Mouse (Mus musculus) olfactory bulb, adult 2 months (tissue): ENCODE measurements at regions not wholly inside any gene's neighbourhood (a gene's known extent, or its start where the extent isn't known, plus 50 kb on each side); places are given as distances from the start of the nearest gene placed in this dataset.

Source experiments
- CTCF ChIP-seq: fragments of 200-500 bp; IDR thresholded peaks from 2 replicates; pipeline ENCODE4 v1.5.1; 2012; ENCODE audit warnings: low read depth, mild to moderate bottlenecking, low read length, moderate library complexity; ENCODE audit not compliant: insufficient read depth
- POLR2A ChIP-seq: fragments of 200-500 bp; IDR thresholded peaks from 2 replicates; pipeline ENCODE4 v1.6.1; 2012; ENCODE audit warnings: mild to moderate bottlenecking, low read depth, low read length, moderate library complexity; ENCODE audit not compliant: insufficient read depth

DNA sequence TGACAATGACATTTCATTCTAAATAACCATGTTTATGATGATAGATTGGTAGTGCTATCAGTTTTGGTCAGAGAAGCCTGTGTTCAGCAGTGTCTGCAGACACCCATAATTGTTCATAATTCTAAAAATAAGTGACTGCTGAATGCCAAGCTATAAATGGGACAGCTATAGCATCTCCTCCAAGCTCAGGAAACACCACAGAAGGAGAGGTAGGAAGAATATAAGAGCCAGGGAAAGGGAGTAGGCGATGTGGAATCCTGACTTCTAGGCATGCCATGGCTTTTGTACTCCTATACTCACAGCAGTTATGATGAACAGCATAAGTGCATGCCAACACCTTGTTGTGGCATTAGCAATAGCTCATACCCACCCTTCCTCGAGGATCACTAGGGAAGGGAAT, 429.4 kb downstream of the Ptprc start:
- TF ChIP-seq CTCF (no peak), POLR2A (no peak)
